Mouse (Mus musculus) kidney, adult 2 months (tissue): ENCODE results near the gene Zmynd12. TPM values are rescaled to one million over a fixed set of nuclear protein-coding genes. Genes with fewer than 3 reads are reported as not detected.

ENCODE experiments used
- DNase-seq: peaks from one replicate; pipeline ENCODE4 v3.0.0; 2021
- H3K27ac ChIP-seq: fragments of 200-500 bp; 2 replicates; pipeline ENCODE4 v1.5.1; 2012; ENCODE audit warnings: low read depth, low read length, control low read depth, inconsistent platforms; ENCODE audit not compliant: insufficient read depth
- H3K27me3 ChIP-seq: fragments of 200-500 bp; replicated peaks from 2 replicates; pipeline ENCODE4 v1.6.1; 2012; ENCODE audit warnings: mild to moderate bottlenecking, moderate library complexity, low read length, inconsistent platforms; ENCODE audit not compliant: control insufficient read depth, insufficient read depth
- H3K36me3 ChIP-seq: fragments of 200-500 bp; 2 replicates; pipeline ENCODE4 v1.6.1; 2012; ENCODE audit warnings: mild to moderate bottlenecking, moderate library complexity, low read length, inconsistent platforms; ENCODE audit not compliant: control insufficient read depth, insufficient read depth
- H3K4me1 ChIP-seq: fragments of 200-500 bp; 2 replicates; pipeline ENCODE4 v1.6.1; 2011; ENCODE audit warnings: low read length; ENCODE audit not compliant: control insufficient read depth, insufficient read depth
- H3K4me3 ChIP-seq: fragments of 200-500 bp; 2 replicates; pipeline ENCODE4 v1.5.1; 2011; ENCODE audit warnings: mild to moderate bottlenecking, low read depth, low read length, control low read depth; ENCODE audit not compliant: insufficient read depth
- CTCF ChIP-seq: fragments of 200-500 bp; conservative IDR thresholded peaks from 2 replicates; pipeline ENCODE4 v1.5.1; 2011; ENCODE audit warnings: low read depth, mild to moderate bottlenecking, control low read depth, low read length, moderate library complexity, mixed read lengths; ENCODE audit not compliant: insufficient read depth, insufficient read length
- POLR2A ChIP-seq: fragments of 200-500 bp; IDR thresholded peaks from one replicate; pipeline ENCODE4 v1.6.1; 2011; ENCODE audit warnings: low read depth, low read length, control low read depth
- WGBS: fragments of 180-500 bp; shearing (Covaris S2); methylation state at CpG from one replicate; pipeline ENCODE4 v1.1.7; 2018; 5-methylcytosine and 5-hydroxymethylcytosine counted together
- polyA plus RNA-seq: library from polyadenylated mRNA; depleted of rRNA; stranded (reverse); fragments of >200 nt; gene quantifications from 2 replicates; pipeline ENCODE4 v1.2.3, GENCODE M21; 2012

Zmynd12 gene
- polyA plus RNA-seq, 1 experiment = 1.9 TPM

DNA sequence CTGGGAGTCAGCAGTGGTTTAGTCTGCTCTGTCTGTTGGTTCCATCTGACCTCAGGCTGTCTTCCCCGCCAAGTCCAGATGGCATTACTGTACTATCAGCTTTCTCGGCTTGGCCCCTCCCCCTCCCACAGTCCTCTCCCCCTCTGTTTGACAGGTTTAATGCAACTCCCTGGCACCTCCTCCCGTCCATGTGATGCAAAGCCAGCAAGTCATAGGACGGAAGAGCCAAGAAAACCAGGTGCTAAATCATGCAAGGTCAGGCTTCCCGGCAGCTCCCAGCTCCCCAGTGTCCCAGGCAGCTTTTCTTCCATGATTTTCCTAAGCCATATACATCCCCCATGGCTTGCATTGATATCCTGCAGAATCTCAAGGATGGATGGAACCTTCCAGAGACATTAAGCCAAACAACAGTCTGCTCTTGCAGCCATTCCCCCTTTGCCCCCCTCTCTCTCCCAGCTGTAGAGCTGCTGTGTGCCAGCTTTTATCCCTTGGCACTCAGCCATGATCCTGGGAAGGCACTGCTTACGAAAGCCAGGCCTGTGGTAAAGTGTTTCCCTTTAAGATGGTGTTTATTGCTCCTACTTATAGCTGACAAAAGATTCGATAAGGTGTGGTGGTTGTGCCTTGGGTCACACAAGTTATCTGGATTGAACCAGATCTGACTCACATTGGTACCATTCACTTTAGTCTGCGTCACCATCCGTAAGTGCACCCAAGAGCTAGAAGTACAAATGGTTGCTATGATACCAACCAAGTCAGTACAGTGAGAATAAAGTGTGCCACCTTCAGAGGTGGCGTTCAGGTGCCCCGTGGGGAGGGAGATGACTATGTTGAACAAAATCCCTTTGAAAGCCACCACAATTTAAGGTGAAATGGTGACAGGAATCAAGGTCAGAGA, 40.5 kb downstream of the Zmynd12 start:
- Histone ChIP-seq H3K36me3 (no peaks in the 10 kb centered on the region), H3K27me3 (no peaks in the 10 kb centered on the region), H3K4me3 (no peak overlapping the region), H3K4me1 (no peaks in the 10 kb centered on the region), H3K27ac (no peak overlapping the region)
- peak; percentile 54 for DNase-seq
- 29% methylated on average over 11 of the region's 11 CpGs for WGBS
- TF ChIP-seq CTCF (no peak), POLR2A (no peak)

DNA sequence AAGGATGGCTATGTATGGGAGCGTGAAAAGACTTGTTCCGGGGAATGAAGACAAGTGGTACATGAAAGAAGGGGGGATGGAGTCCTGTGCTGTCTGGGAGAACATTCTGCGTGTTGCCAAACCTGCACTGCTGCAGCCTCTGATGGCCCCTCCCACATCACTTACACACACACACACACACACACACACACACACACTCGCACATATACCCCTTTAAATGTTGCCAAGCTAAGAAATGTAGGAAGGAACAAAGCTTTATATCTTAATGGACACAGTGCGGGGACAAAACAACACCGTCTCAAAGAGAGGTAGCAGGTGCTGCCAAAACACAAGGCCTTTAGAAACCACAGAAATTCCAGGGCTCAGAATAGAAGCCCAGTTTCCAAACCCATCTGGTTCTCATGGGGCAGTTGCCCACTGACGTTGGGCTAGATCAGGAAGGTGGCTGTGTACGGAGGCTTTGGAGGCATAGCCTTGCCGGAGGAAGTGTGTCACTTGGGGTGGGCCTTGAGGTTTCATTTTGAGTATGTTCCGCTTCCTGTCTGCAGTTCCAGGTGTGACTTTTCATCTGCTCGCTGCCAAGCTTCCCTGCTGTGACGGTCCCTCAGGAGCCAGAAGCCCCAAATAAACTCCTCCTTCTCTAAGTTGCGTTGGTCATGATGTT, 41.3 kb downstream of the Zmynd12 start:
- no peaks in the 10 kb centered on the region for H3K36me3 ChIP-seq
- DNase-seq = no peak
- H3K27ac ChIP-seq = no peak overlapping the region
- no peaks in the 10 kb centered on the region for H3K4me1 ChIP-seq
- no peaks in the 10 kb centered on the region for H3K27me3 ChIP-seq
- H3K4me3 ChIP-seq = no peak overlapping the region
- WGBS = 78% methylated on average over 13 of the region's 13 CpGs
- no peak for TF ChIP-seq POLR2A
- no peak for TF ChIP-seq CTCF

- Histone ChIP-seq H3K27ac (no peak overlapping the region), H3K27me3 (no peaks in the 10 kb centered on the region), H3K4me1 (no peaks in the 10 kb centered on the region), H3K4me3 (no peak overlapping the region), H3K36me3 (no peaks in the 10 kb centered on the region)
- no peak for DNase-seq
- WGBS = 95% methylated on average over 5 of the region's 5 CpGs
- TF ChIP-seq POLR2A (no peak), CTCF (no peak)
Measured at GRCm38 (mm10) chr4:119465841-119466240, 43.2 kb downstream of the Zmynd12 start.

DNA sequence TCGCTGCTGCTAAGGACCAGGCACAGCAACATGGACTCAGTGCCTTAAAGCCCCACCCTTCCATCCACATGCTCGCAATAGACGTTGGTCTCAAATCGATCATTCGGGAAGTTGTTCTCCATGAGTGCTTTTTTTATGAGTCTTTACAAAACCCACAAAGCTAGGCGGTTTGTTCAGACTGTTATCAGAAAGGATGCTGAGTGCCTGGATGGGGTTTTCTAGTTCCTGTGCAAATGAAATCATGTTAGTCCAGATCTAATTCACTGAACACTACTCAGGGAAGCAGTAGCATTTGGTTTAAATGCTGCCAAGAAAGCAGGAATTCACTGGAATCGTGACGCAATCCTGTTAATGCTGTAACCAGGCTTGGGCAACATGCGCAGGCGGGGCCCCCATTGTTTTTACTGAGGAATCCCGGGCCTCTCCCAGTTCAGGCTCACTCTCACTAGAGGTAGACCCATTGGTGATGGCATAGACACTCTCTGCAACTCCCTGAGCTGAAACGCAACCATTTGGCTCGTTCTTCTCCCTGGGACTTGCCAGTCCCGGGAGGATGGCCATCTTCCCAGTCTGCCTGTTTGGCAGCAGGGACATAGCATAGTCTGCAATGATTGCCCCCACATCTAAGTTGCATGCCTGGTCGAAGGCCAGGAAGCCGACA, 45.2 kb downstream of the Zmynd12 start:
- peak; percentile 29 for DNase-seq
- WGBS = 66% methylated on average over 16 of the region's 16 CpGs

DNA sequence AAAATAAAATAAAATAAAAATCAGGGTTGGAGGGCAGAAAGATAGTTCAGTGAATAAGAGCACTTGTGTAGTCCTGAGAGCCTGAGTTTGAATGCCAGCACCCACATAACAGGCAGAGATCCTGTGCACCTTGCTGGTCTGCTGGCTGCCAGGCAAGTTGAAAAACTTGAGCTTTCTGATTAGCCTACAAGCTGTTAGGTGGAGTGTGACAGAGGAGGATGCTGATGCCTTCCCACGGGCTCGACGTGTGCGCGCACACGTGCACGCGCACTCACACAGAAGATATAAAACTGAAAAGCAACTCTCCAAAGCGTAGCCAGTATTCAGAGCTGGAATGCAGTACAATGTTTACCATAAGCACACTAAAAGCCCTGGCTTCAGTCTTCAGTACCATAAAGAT, 49.9 kb downstream of the Zmynd12 start:
- H3K4me3 ChIP-seq = no peak overlapping the region
- 36% methylated on average over 9 of the region's 9 CpGs for WGBS
- H3K27ac ChIP-seq = no peak overlapping the region
- H3K36me3 ChIP-seq = no peaks in the 10 kb centered on the region
- no peaks in the 10 kb centered on the region for H3K4me1 ChIP-seq
- no peak for DNase-seq
- H3K27me3 ChIP-seq = no peaks in the 10 kb centered on the region
- no peak for TF ChIP-seq POLR2A
- TF ChIP-seq CTCF = no peak

More for the DNA sequence above, 45.2 kb downstream of the Zmynd12 start:
- Histone ChIP-seq H3K4me3 (no peak overlapping the region), H3K27me3 (no peaks in the 10 kb centered on the region), H3K4me1 (no peaks in the 10 kb centered on the region), H3K27ac (no peak overlapping the region), H3K36me3 (no peaks in the 10 kb centered on the region)
- TF ChIP-seq CTCF = no peak
- TF ChIP-seq POLR2A = no peak

- WGBS = 37% methylated on average over 5 of the region's 5 CpGs
Measured at GRCm38 (mm10) chr4:119473150-119473549, 50.5 kb downstream of the Zmynd12 start.

More at GRCm38 (mm10) chr4:119473150-119473549, 50.5 kb downstream of the Zmynd12 start:
- H3K27me3 ChIP-seq = no peaks in the 10 kb centered on the region
- H3K4me1 ChIP-seq = no peaks in the 10 kb centered on the region
- DNase-seq = no peak
- H3K4me3 ChIP-seq = no peak overlapping the region
- no peak overlapping the region for H3K27ac ChIP-seq
- no peak for TF ChIP-seq POLR2A
- no peak for TF ChIP-seq CTCF
- H3K36me3 ChIP-seq = no peaks in the 10 kb centered on the region
